ENCODE assay signal across 23 mouse cellular contexts in the genomic region with DNA sequence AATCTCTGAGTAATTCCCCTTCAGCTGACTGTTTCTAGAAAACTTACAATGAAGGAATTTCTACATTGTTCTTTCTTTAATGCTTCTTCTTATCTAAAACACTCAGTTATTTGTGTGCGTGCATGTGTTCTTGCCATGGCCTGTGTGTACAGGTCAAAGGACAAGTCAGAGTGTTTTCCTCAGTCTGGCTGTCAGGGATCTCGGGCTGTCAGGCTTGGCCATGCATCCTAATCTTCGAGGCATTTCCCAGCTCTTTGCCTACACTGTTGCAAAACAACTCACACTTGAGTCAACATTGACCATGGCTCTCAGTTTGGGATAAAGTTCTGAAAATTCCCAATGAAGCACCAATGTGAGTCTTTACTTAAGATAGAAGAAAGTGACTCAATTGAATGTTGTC.
"Had no signal": no experiment of that assay in that cellular context is flagged by ENCODE, and none has a peak within 500 bp of the region (broad histone marks: within the 10 kb centered on the region; RNA-seq: fewer than 3 reads in every experiment).

No protein-coding gene starts in this region.

- H3K9ac ChIP-seq: liver, embryonic 13.5 days; lung, embryonic 15.5 days; midbrain, embryonic 13.5 days; neural tube, embryonic 13.5 days; stomach, embryonic 15.5 days had no signal

- H3K4me3 ChIP-seq: layer of hippocampus, adult 2 months; left cerebral cortex, adult 2 months; liver, embryonic 13.5 days; lung, embryonic 15.5 days; megakaryocyte, embryonic 14.5 days; midbrain, embryonic 10.5 days; midbrain, embryonic 13.5 days; myocyte; neural tube, embryonic 13.5 days; stomach, embryonic 15.5 days had no signal

- ATAC-seq: hindbrain, embryonic 16.5 days; intestine, embryonic 16.5 days; midbrain, embryonic 13.5 days; midbrain, embryonic 16.5 days had no signal

- H3K4me2 ChIP-seq: liver, embryonic 13.5 days; lung, embryonic 15.5 days; midbrain, embryonic 13.5 days; neural tube, embryonic 13.5 days; stomach, embryonic 15.5 days had no signal

- H3K27ac ChIP-seq: layer of hippocampus, adult 2 months; left cerebral cortex, adult 2 months; liver, embryonic 13.5 days; lung, embryonic 15.5 days; midbrain, embryonic 10.5 days; midbrain, embryonic 13.5 days; neural tube, embryonic 13.5 days; stomach, embryonic 15.5 days had no signal

- DNase-seq: kidney, adult 18-20 months; kidney, postnatal 25 days; layer of hippocampus, adult 9-11 months; layer of hippocampus, postnatal 36 days; liver, embryonic 13.5 days; retina, postnatal 1 day; right cerebral cortex, postnatal 25 days; spleen, adult 18-20 months; thymus, adult 2 months; thymus, postnatal 14 days; thymus, postnatal 4 days had no signal

- H3K4me1 ChIP-seq: liver, embryonic 13.5 days; lung, embryonic 15.5 days; megakaryocyte, embryonic 14.5 days; midbrain, embryonic 10.5 days; midbrain, embryonic 13.5 days; neural tube, embryonic 13.5 days; stomach, embryonic 15.5 days had no signal

- H3K36me3 ChIP-seq: liver, embryonic 13.5 days; lung, embryonic 15.5 days; midbrain, embryonic 10.5 days; midbrain, embryonic 13.5 days; neural tube, embryonic 13.5 days; stomach, embryonic 15.5 days had no signal

- H3K9me3 ChIP-seq: liver, embryonic 13.5 days; lung, embryonic 15.5 days; midbrain, embryonic 10.5 days; midbrain, embryonic 13.5 days; neural tube, embryonic 13.5 days; stomach, embryonic 15.5 days had no signal

- H3K27me3 ChIP-seq: liver, embryonic 13.5 days; lung, embryonic 15.5 days; megakaryocyte, embryonic 14.5 days; midbrain, embryonic 13.5 days; neural tube, embryonic 13.5 days; stomach, embryonic 15.5 days had no signal
